Comparison of ENCODE assay signal across 20 mouse cellular contexts in the genomic region with DNA sequence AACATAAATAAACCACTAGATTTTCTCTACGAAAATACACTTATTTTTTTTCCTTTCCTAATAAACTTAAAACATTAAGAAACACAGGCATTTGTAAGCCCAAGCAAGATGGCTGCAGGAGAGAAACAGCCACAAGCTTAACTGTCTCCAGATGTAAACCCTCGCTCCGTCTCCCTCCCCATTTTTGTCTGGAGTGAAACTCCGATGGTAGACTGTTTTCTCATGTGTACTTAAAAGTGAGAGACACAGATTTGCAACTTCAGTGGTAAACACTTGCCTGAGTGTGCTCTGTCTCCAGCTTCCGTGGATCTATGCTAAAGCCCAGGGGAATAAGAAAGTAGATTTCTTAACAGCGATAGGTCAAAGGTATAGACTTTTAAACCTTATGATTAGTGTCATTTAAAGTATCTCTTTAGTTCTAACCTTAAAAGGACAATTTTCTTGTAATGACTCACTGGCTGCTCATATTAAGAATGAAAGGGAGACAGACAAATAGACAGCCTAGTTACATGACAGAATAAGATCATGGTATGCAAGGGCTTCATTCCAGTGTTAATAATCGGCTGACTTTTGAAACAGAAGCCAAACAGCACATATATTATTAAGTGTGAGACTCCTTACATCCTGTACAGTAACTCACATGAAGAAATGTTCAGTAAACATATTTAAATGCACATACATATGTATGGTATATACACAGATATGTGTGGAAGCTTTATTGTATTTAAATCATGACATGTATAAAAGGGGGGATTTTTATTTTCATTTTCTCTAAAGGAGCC.
DNase-seq lines count a peak whose midpoint lies in the region; ATAC-seq lines count a peak whose summit lies in the region.
"Had no signal": no experiment of that assay in that cellular context is flagged by ENCODE, and none has a peak within 500 bp of the region (broad histone marks: within the 10 kb centered on the region; RNA-seq: fewer than 3 reads in every experiment).

No protein-coding gene starts in this region.

- peak; percentile 5 for DNase-seq in hindbrain, embryonic 11.5 days (ENCODE audit: low spot score)
- DNase-seq in NIH3T3 (ENCODE audit: low read depth): peak; percentile 79
- DNase-seq in embryonic facial prominence, embryonic 14.5 days (ENCODE audit: low spot score): peak; percentile 69
- DNase-seq in frontal cortex, adult 2 months (ENCODE audit: extremely low spot score in 1 of 2, low spot score in 1 of 2): no peak
- DNase-seq in thymus, postnatal 4 days: no peak
- DNase-seq: adrenal gland, postnatal 36 days; cerebellum, adult 11-12 months; cerebellum, postnatal 25 days; gastrocnemius, postnatal 25 days; liver; midbrain, embryonic 14.5 days; right cerebral cortex, adult 18-20 months had no signal

- no peaks in the 10 kb centered on the region for H3K27me3 ChIP-seq in hindbrain, embryonic 11.5 days (ENCODE audit: control insufficient read depth, insufficient read depth, low read length)
- H3K27me3 ChIP-seq in hindbrain, embryonic 13.5 days: no peaks in the 10 kb centered on the region
- H3K27me3 ChIP-seq in embryonic facial prominence, embryonic 14.5 days (replicated peaks; ENCODE audit: control insufficient read depth, insufficient read depth, low read length): no peaks in the 10 kb centered on the region
- H3K27me3 ChIP-seq in limb, embryonic 12.5 days: no peaks in the 10 kb centered on the region
- H3K27me3 ChIP-seq: CH12.LX; hindbrain, embryonic 12.5 days; intestine, embryonic 15.5 days; kidney, embryonic 15.5 days; neural tube, embryonic 13.5 days had no signal

- no peak overlapping the region for H3K4me2 ChIP-seq in hindbrain, embryonic 11.5 days (replicated peaks; ENCODE audit: low read depth, low read length)
- no peak overlapping the region for H3K4me2 ChIP-seq in hindbrain, embryonic 13.5 days
- H3K4me2 ChIP-seq in embryonic facial prominence, embryonic 14.5 days (ENCODE audit: low read depth, low read length): peak overlapping the region; percentile 34
- H3K4me2 ChIP-seq in limb, embryonic 12.5 days: 0 out of 2 replicates have a peak overlapping the region, but pooled peaks have one; percentile 19
- H3K4me2 ChIP-seq: hindbrain, embryonic 12.5 days; intestine, embryonic 15.5 days; kidney, embryonic 15.5 days; neural tube, embryonic 13.5 days had no signal

- no peak overlapping the region for H3K27ac ChIP-seq in hindbrain, embryonic 11.5 days (ENCODE audit: low read depth, low read length)
- no peak overlapping the region for H3K27ac ChIP-seq in hindbrain, embryonic 13.5 days
- peak overlapping the region; percentile 55; the same call in 1 of the 2 replicates for H3K27ac ChIP-seq in embryonic facial prominence, embryonic 14.5 days (replicated peaks; ENCODE audit: low read depth, low read length)
- peak overlapping the region; percentile 53; the same call in 1 of the 2 replicates for H3K27ac ChIP-seq in limb, embryonic 12.5 days
- H3K27ac ChIP-seq: hindbrain, embryonic 12.5 days; intestine, embryonic 15.5 days; kidney, embryonic 15.5 days; neural tube, embryonic 13.5 days had no signal

- no peak for ATAC-seq in hindbrain, embryonic 11.5 days (ENCODE audit: low FRiP score)
- ATAC-seq in hindbrain, embryonic 13.5 days (ENCODE audit: low FRiP score): no peak
- ATAC-seq in embryonic facial prominence, embryonic 14.5 days (ENCODE audit: low read depth): no peak
- ATAC-seq in limb, embryonic 12.5 days (ENCODE audit: insufficient number of reproducible peaks, insufficient read depth, low FRiP score, low TSS enrichment, low read depth): no peak
- ATAC-seq: forebrain, embryonic 14.5 days; intestine, embryonic 15.5 days had no signal

- 73% methylated on average over 7 of the region's 7 CpGs for WGBS in hindbrain, embryonic 11.5 days
- WGBS in hindbrain, embryonic 13.5 days: 84% methylated on average over 7 of the region's 7 CpGs
- WGBS in embryonic facial prominence, embryonic 14.5 days: 33% methylated on average over 7 of the region's 7 CpGs
- WGBS in limb, embryonic 12.5 days: 33% methylated on average over 7 of the region's 7 CpGs

- H3K9me3 ChIP-seq in hindbrain, embryonic 11.5 days (ENCODE audit: control insufficient read depth, low read length): no peaks in the 10 kb centered on the region
- H3K9me3 ChIP-seq in hindbrain, embryonic 13.5 days: no peaks in the 10 kb centered on the region
- no peaks in the 10 kb centered on the region for H3K9me3 ChIP-seq in embryonic facial prominence, embryonic 14.5 days (ENCODE audit: control insufficient read depth, low read length)
- H3K9me3 ChIP-seq in limb, embryonic 12.5 days: no peaks in the 10 kb centered on the region
- H3K9me3 ChIP-seq: hindbrain, embryonic 12.5 days; intestine, embryonic 15.5 days; kidney, embryonic 15.5 days; neural tube, embryonic 13.5 days had no signal

- no peaks in the 10 kb centered on the region for H3K4me1 ChIP-seq in hindbrain, embryonic 11.5 days (replicated peaks; ENCODE audit: control insufficient read depth, insufficient read depth, low read length)
- no peaks in the 10 kb centered on the region for H3K4me1 ChIP-seq in hindbrain, embryonic 13.5 days (replicated peaks)
- peaks cover 6% of the 10 kb centered on the region; the same call in 1 of the 2 replicates for H3K4me1 ChIP-seq in embryonic facial prominence, embryonic 14.5 days (ENCODE audit: control insufficient read depth, insufficient read depth, low read length)
- H3K4me1 ChIP-seq in limb, embryonic 12.5 days (replicated peaks): no peaks in the 10 kb centered on the region
- H3K4me1 ChIP-seq: hindbrain, embryonic 12.5 days; intestine, embryonic 15.5 days; kidney, embryonic 15.5 days; neural tube, embryonic 13.5 days had no signal

- no peaks in the 10 kb centered on the region for H3K36me3 ChIP-seq in hindbrain, embryonic 11.5 days (ENCODE audit: control insufficient read depth, insufficient read depth, low read length)
- H3K36me3 ChIP-seq in hindbrain, embryonic 13.5 days: no peaks in the 10 kb centered on the region
- no peaks in the 10 kb centered on the region for H3K36me3 ChIP-seq in embryonic facial prominence, embryonic 14.5 days (ENCODE audit: control insufficient read depth, insufficient read depth, low read length)
- no peaks in the 10 kb centered on the region for H3K36me3 ChIP-seq in limb, embryonic 12.5 days
- H3K36me3 ChIP-seq: hindbrain, embryonic 12.5 days; intestine, embryonic 15.5 days; kidney, embryonic 15.5 days; neural tube, embryonic 13.5 days had no signal

- no peak overlapping the region for H3K9ac ChIP-seq in hindbrain, embryonic 11.5 days (ENCODE audit: low read depth, low read length)
- no peak overlapping the region for H3K9ac ChIP-seq in hindbrain, embryonic 13.5 days
- no peak overlapping the region for H3K9ac ChIP-seq in embryonic facial prominence, embryonic 14.5 days (ENCODE audit: low read depth, low read length)
- no peak overlapping the region for H3K9ac ChIP-seq in limb, embryonic 12.5 days (replicated peaks)
- H3K9ac ChIP-seq: hindbrain, embryonic 12.5 days; intestine, embryonic 15.5 days; kidney, embryonic 15.5 days; neural tube, embryonic 13.5 days had no signal

- no peak overlapping the region for H3K4me3 ChIP-seq in hindbrain, embryonic 11.5 days (ENCODE audit: low read depth, low read length)
- H3K4me3 ChIP-seq in hindbrain, embryonic 13.5 days: no peak overlapping the region
- H3K4me3 ChIP-seq in embryonic facial prominence, embryonic 14.5 days (ENCODE audit: low read depth, low read length): no peak overlapping the region
- no peak overlapping the region for H3K4me3 ChIP-seq in limb, embryonic 12.5 days (replicated peaks)
- H3K4me3 ChIP-seq: hindbrain, embryonic 12.5 days; intestine, embryonic 15.5 days; kidney, embryonic 15.5 days; neural tube, embryonic 13.5 days had no signal

Comparison
In these comparisons a context has a peak if more than half of its experiments do, and no peak if none do; other contexts are left out.
1. DNase-seq: peak in hindbrain, embryonic 11.5 days (single experiment), NIH3T3 (single experiment) and embryonic facial prominence, embryonic 14.5 days (single experiment); none in frontal cortex, adult 2 months (0 of 2) and thymus, postnatal 4 days (single experiment).
2. H3K27ac ChIP-seq: peak in embryonic facial prominence, embryonic 14.5 days (single experiment) and limb, embryonic 12.5 days (single experiment); none in hindbrain, embryonic 11.5 days (single experiment) and hindbrain, embryonic 13.5 days (single experiment).
3. H3K4me2 ChIP-seq: peak in embryonic facial prominence, embryonic 14.5 days (single experiment) and limb, embryonic 12.5 days (single experiment); none in hindbrain, embryonic 11.5 days (single experiment) and hindbrain, embryonic 13.5 days (single experiment).